Mouse (Mus musculus): Measurements from ENCODE around the gene Dennd6b.

The Dennd6b gene

DNA sequence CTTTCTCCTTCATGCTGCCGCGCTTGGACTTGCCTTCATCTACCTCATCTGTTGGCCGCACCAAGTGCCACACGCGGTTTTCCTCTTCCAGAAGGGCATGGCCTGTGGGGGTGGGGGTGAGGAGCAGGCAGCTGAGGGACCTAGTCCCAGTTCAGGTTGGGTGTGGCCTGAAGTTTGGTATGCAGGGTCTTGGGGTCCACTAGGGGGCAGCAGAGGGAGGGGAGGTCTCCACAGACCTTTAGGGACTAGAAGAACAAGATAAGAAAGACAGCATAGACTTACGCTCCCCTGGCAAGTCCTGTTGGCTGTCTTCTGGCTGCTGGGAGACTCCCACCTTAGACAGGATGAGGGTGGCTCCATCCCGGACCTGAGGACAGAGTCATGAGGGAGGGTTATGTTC is 38.3 kb downstream of the Dennd6b start:
- no peak for DNase-seq (ENCODE audit: low spot score)

DNA sequence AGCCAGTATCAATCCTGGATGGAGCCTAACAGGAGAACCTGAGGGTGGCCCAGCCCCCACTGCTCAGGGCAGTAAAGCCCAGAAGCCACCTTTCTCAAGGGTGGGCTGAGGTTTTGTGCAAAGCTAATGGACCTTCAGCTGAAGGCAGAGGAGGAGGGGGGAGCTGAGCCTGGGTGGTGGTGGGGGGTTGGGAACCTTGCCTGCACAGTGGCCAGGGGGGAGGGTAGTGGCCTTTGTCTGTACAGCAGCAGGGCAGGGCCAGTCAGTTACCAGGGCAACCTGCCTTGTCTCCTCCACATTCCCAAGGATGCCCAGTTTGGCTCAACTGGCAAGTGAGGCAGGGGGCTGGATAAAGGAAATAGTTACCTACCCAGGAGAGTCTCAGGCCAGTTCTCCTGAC is 44.0 kb downstream of the Dennd6b start:
- DNase-seq (ENCODE audit: low spot score): no peak

DNA sequence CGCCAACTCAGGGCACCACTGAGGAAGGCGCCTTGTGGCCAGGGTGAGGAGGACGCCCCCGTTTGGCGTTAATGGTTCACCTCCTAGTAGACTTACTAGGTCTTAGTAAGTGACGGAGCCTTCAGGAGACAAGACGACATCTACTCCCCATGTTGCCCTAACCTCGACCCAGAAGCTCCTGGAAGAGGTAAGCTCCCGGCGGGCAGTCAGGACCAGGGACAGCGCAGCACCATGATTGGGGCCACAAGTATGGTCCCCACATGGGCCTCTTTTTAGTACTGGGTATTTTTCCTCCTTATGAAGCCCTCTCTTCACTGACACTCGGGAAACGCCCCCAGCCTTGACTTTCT is 46.3 kb downstream of the Dennd6b start:
- DNase-seq (ENCODE audit: low spot score): no peak

DNA sequence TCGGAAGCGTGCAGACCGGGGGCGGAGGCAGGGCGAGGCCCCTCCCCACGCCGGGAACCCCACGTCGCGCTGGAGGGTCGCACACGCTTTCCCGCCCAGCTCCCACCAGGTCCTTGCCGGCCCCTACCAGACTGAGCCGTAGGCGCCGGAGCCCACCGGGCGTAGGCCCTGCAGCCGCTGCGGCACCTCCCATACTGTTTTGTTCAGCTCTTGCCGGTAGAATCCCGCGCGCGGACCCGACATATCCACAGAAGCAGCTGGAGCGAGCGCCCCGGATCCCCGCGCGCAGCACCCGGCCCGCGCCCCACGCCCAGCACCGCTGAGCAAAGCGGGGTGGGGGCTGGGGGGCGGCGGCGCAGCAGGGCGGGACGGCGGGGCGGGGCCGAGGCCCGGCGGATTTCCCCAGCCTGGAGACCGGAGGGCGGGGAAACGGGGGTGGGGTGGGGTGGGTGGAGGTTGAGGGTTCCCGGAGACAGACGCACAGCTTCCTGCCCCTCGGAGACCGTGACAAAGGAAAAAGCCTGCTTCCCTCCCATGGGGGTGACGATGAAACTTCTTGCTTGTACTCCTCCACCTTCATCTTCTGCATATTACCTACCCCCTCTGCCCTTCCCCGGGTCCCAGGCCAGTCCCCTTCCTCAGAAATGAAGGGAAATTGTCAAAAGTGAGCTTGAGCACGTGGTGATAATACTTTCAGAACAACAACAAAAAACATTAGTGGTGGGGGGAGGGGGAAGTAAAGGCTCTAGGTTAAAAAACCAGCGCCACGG is 46.8 kb downstream of the Dennd6b start, which contains the start of gene Mapk11:
Mapk11 (minus strand) TSS at position 358 of the 770 bp plus-strand sequence.
- no peak for DNase-seq (ENCODE audit: low spot score)

DNA sequence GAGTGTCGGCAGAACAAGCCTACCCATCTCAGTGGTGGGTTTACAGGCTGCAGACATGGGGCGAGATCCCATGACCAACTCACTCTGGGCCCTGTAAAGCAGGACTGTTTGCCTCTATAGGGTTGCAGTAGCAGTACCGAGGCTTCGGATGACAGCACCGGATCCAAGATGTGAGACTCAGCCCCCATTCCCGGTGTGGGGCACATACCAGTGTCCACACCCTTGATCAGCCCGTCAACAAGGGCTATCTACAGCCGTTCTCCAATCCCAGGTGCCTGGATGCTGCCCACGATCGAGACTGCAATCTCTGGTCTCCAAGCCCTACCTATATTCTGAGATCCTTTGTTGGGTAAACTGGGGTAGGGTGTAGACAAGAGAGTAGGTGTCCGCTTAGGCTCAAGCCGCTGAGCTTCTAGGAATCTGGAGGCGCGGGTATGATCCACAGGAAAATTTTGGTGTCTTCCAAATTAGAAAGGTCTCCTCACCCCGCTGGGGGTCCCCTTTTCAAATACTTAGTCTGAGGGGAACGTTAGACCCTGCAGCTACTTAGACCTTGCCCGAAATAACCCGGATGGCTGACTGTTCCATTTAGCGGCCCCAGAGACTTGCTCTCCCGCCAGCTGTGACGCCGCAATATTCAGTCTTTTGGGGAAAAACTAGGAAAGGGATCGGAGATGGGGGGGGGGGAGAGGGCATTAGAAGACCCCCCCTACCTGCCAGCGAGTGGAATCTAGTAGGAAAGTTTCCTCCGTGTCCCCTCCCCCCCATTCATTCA is 47.6 kb downstream of the Dennd6b start:
- DNase-seq (ENCODE audit: low spot score): no peak

DNA sequence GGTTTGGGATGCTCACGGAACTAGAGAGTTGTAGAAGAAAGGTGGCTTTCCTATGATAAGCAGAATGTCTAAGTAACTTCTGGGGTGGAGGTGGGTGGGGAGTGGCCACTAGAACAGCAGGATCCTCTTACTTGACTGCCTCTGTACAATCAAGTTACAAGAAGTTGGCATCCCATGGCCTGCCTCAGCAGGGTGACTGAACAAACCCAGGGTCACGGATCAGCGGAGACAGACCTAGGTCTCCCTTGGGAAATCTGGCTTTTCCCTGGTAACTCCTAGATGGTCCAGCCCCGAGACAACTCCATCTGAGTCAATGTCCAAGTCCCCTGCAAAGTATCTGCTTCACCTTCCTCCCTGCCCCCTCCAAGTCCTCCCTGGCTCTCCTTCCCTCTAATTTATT is 48.4 kb downstream of the Dennd6b start:
- no peak for DNase-seq (ENCODE audit: low spot score)

DNA sequence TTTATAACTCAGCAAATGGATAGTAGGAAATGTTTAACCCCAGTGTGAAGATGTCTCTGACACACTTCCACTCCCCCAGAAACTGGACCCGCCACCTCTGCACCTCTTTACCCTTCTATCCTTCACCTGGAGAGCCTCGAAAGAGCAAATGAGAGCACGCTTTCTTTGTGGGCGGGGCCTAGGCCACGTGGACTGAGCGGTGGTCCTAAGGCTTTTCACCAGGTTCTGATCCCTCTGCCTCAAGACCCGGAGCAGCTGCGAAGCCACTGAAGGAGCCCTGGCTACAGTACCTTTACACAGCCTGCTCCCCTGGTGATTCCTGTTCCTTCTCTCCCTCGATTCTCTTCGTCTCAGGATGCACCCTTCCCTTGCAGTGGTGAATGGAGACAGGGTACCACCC is 48.8 kb downstream of the Dennd6b start:
- DNase-seq (ENCODE audit: low spot score): no peak

DNA sequence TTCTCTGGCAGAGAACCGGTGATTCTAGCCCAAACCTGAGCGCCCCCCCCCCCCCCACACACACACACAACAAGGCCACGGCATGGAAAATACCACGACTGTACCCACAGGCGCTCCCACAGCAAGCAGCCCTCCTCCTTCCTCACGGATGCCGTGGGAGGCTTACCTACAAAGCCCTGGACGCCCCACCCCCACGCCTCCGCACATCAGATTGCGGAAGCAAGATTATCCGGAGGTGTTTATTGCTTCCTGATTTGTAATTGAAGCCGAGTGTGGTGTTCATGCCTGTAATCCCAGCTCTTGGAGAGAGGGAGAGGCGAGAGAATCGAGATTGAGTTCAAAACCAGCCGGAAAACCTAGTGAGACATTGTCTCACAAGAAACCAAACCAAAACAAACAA is 49.3 kb downstream of the Dennd6b start:
- no peak for DNase-seq (ENCODE audit: low spot score)

DNA sequence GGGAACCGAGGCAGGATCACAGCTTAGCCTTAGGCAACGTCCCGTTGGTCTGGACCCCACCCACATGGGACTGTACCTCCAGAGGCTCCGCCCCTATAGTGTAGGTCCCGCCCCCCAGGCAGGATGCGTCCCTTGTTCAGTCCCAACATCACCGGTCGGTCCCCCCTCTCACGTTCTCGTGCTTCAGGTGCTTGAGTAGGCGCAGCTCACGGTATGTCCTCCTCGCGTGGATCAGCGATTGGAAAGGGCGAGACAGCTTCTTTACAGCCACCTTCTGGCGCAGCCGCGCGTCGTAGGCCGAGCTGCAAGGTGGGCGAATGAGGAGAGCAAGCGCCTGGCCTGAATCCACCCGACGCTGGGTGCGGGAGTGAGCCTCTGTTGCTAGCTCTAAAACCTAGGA is 49.8 kb downstream of the Dennd6b start:
- no peak for DNase-seq (ENCODE audit: low spot score)

DNA sequence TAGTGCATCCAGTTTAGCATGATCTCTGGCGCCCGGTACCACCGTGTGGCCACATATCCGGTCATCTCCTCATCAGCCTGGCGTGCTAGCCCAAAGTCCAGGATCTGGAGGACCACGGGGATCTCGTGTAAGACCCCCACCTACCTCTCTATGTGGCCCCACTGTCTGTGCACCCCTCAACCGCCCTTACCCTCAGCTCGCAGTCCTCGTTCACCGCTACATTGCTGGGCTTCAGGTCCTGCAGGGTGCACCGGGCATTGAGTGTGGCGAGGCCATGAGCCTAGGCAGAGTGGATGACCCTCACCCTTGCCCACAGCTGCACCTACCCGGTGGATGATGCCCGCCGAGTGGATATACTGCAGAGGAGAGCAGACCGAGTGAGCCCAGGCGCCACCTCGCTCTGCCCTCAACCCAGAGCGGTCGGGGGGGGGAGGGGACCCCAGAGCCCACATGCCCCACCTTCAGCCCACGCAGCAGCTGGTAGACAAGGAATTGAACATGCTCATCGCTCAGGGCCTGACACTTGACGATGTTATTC is 50.4 kb downstream of the Dennd6b start:
- no peak for DNase-seq (ENCODE audit: low spot score)

DNA sequence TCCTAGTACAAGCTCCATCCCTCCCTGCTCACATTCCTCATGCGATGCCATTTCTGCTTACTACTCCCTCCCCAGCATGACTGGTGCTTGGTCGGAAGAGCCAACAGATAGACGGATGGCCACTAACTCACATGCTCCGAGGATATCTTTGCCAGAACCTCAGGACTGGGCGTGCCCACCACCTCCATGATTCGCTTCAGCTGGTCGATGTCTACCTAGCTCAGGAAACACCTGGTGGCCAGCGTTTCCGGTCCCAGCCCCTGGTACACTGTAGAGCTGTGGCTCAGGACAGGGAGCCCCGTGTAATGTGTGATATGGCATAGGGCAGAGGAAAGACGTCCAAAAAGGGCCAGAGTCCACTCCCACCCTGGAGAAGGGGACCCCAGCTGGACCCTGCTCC is 51.3 kb downstream of the Dennd6b start:
- DNase-seq (ENCODE audit: low spot score): no peak

DNA sequence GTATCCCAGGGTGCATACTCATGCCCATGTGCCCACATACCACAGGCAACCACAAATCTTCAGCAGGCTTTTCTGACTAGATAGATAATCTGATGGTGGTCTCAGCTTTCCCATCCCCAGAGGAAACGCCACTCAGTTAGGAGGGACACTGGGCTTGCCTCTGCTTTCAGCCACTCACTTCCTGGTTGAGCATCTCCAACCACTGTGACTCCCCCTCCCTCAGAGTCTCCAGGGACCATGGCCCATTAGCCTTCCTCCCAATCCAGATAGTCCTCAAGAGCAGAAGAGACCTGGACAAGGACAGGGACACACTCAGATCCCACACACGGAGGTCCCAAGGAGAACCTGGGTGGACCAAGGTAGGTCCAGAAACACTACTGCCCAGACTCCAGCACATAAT is 53.2 kb downstream of the Dennd6b start:
- no peak for DNase-seq (ENCODE audit: low spot score)

DNA sequence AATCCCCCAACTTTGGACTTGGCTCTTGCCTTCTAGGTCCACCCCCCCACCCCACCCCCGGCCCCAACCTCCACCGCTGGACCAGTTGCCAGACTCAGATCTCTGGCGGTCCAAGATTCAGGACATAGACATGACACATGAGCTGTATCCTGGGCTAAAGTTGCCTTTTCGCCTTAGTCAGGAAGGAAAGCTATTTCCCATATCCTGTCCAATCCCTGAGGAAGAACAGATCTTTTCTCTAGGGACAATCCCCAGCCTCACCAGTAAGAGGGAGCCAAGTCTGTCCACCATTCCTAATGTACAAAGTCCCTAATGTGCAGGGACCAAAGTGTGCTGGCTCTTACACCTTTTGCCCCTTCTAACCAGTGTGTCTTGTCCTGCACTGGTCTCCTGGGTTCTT is 54.4 kb downstream of the Dennd6b start:
- no peak for DNase-seq (ENCODE audit: low spot score)

DNA sequence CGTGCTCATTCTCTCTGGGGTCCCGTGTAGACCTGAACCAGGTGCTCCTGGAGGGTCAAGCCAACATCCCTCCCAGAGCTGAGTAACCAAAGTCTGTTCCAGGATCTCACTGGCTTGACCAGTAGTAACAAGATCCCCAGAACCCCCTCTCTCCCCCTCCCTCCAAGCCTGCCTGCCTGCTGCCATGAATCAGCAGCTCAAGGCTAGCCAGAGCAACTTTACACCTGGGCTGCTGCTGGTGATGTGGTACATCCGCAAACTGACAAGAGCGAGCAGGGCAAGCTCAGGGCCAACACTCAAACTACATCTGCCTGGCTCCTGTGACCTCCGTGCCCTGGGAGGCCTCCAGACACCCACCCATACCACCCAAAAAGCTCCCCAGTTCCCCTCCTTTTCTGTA is 54.9 kb downstream of the Dennd6b start:
- DNase-seq (ENCODE audit: low spot score): no peak

DNA sequence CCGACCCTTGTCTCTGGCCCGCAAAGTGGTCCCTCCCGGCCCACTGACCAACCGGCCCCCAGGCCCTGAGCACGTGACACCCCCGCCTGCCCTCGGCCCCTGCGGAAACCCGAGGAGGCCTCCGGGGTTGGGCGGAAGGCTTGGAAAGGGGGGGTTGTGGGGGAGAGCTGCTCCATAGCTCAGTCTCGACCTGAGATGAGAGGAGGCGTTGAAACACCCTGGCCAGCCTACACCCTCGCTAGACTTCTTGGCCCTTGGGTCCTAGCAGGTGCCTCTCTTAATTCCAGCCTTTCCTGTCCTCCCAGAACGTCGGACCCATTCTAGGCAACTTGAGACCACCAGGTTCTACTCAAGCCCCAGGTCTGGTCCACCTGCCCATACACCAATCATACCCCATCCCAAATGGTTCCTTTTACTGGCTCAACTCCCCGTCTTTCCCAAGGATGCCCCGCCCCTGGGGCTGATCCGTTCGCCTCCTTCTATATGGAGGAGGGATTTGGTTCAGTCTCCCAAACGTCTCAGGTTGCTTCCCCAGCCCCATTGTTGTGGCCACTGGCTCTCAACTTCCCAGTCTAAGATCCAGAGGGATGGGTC is 55.5 kb downstream of the Dennd6b start, which contains the start of gene Mapk12:
Mapk12 (minus strand) TSS at position 45 of the 594 bp plus-strand sequence.
- no peak for DNase-seq (ENCODE audit: low spot score)

DNA sequence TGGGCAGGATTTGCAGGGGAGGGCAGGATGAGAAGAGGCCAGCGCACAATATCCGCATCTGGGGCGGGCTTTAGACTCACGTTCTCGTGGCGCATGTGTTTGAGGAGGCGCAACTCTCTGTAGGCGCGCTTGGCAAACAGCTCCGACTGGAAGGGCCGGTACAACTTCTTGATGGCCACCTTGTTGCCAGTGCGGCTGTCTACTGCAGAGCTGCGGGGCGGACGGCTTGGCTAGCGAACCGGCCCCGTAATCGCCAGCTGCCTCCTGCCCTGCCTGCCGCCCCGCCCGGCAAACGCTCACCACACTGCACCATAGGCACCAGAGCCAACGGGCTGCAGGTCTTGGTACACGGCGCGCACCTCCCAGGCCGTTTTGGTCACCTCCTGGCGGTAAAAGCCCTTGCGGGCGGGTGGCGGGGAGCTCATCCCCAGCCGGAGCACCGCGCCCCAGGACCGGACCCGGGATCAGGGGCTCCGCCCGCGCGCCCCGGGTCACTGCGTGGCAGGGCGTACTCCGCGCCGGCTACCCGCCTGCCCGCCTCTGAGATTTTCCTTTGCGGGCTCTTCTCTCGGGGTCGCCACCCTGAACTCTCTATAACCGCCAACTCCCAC is 56.1 kb downstream of the Dennd6b start:
- no peak for DNase-seq (ENCODE audit: low spot score)

DNA sequence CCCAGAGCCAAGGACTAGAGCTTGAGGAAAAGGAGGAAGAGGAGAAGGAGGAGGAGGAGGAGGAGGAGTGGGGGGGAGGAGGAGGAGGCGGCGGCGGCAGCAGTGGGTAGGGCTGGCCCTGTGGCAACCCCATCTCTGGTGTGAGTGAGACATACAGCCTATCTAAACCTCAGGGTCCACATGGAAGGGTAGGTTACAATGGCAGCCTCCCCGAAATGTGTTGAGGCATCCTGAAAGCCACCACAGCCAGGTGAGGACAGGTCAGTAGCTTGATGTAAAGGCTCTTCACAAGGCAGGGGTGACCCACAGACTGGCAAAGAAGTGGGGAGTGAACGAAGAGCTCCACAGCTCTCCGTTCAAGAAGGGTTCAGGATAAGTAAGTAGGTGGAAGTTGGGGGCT is 57.8 kb downstream of the Dennd6b start:
- no peak for DNase-seq (ENCODE audit: low spot score)

DNA sequence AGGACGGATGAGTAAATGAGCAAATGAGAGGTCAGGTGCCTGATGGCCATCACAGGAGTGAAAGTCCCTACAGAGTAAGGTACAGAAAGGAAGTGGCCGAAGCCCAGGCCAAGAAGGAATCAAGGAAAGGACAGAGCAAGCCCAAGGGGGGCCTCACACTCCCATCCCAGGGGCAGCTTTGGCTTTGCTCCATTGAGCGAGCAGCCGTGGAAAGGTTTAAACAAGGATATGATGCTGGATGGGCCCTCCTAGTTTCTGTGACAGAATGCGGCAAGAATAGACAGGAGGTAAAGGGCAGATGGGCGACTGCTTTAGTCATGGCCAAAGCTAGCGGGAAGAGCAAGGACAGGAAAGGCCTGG is 58.3 kb downstream of the Dennd6b start:
- DNase-seq (ENCODE audit: low spot score): no peak

DNA sequence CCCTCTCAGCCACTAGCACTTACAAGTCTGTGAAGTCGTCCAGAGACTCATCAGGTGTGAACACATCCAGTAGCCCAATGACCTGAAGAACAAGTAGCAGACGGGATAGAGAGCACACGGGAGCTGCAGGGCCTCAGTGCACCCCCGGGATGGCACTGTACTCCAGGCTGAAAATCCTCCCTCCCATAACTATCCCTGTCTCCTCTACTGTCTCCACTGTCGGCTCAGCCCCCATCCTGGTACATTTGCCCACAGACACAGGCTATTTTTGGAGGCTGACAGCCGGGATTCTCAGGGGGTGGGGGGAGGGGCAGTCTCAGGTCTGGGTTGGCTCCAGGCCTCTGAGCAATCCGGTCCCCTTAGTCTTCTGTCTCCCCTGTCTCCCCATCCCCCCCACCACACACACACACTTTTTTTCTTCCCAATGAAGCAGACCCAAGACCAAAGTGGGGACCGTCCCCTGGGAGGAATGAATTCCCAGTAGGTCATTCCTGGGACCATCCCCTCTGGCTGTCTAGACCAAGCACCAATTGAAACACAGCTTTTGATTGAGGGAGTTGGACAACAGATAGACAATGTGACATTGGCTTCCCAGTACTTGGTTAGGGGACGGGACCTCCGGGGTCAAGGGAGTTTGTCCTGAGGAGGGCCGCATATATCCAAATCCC is 58.8 kb downstream of the Dennd6b start:
- DNase-seq (ENCODE audit: low spot score): no peak

DNA sequence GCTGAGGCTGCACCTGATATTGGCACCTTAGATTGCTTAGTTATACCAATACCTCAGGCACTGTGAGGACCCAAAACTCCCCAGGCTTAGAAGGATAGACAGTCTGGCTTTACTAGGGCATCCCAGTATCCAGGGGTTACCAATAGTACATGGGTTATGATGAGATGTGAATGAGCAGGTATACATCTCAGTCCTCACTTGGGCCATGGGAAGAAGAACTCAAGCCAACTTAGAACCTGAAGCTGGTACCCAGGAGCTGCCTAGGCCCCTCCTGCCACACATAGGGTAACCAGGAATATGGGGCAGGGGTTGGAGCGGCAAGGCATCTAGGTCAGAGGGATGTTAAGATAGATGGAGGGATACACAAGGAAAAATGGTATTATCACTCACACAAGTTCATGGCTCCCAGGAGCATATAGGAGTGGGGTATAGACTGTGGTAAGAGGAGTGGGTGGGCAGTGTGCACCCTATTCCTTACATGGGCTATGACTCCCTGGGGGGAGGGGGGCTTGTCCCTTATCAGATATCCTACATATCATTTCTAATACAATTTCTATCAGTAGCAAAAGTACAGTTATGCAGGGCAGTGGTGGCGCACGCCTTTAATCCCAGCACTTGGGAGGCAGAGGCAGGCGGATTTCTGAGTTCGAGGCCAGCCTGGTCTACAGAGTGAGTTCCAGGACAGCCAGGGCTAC is 59.7 kb downstream of the Dennd6b start:
- DNase-seq (ENCODE audit: low spot score): no peak

All from layer of hippocampus, adult 9-10 months (tissue).